ENCODE assay signal across 14 mouse cellular contexts in genomic region chr8:86540906-86541305, GRCm38 (mm10).
DNase-seq lines count a peak whose midpoint lies in the region.
"Had no signal": no experiment of that assay in that cellular context is flagged by ENCODE, and none has a peak within 500 bp of the region (broad histone marks: within the 10 kb centered on the region; RNA-seq: fewer than 3 reads in every experiment).

No protein-coding gene starts in this region.

- DNase-seq in cerebellum, adult 18-20 months, result peak; percentile 22 to 34
- no peak for DNase-seq in cerebellum, postnatal 25 days
- peak; percentile 57 for DNase-seq in brain, adult 2 months (ENCODE audit: low read depth, low spot score)
- no peak for DNase-seq in frontal cortex, postnatal 10 days (ENCODE audit: low spot score in 2 of 2)
- DNase-seq: adrenal gland, adult 2 months; adrenal gland, adult 8-10 months; adrenal gland, postnatal 10 days; adrenal gland, postnatal 14 days; adrenal gland, postnatal 25 days; adrenal gland, postnatal 36 days; B cell, adult 2 months; cerebellum, adult 11 months; cerebellum, adult 11-12 months; cerebellum, adult 8-10 months had no signal

Comparison
In these comparisons a context has a peak if more than half of its experiments do, and no peak if none do; other contexts are left out.
1. DNase-seq: peak in cerebellum, adult 18-20 months (2 of 2) and brain, adult 2 months (single experiment); none in cerebellum, postnatal 25 days (0 of 2) and frontal cortex, postnatal 10 days (0 of 2).